Mouse (Mus musculus) intestine, postnatal 0 days (tissue): ENCODE data around the gene Zfyve26. TPM values are rescaled to one million over a fixed set of nuclear protein-coding genes. Genes with fewer than 3 reads are reported as not detected.
"Not testable (repeated sequence)": the region's sequence is repeated elsewhere in the genome, so short reads cannot be mapped to it uniquely, and the experiment has no call there.

ENCODE experiments used
- ATAC-seq: fragments of 200-750 bp; cut with Nextera tagmentation; 2 replicates; pipeline ENCODE4 v1.8.0; 2017; ENCODE audit warnings: mild to moderate bottlenecking, moderate TSS enrichment, moderate library complexity
- H3K27ac ChIP-seq: fragments of 300-500 bp; sonication (generic); 2 replicates; pipeline ENCODE4 v1.5.1; 2014; ENCODE audit warnings: mild to moderate bottlenecking, low read depth, low read length, moderate library complexity
- H3K27me3 ChIP-seq: fragments of 300-500 bp; sonication (generic); replicated peaks from 2 replicates; pipeline ENCODE4 v1.6.1; 2014; ENCODE audit warnings: low read length, mixed read lengths; ENCODE audit not compliant: control insufficient read depth, insufficient read depth
- H3K36me3 ChIP-seq: fragments of 300-500 bp; sonication (generic); 2 replicates; pipeline ENCODE4 v1.6.1; 2014; ENCODE audit warnings: mild to moderate bottlenecking, moderate library complexity; ENCODE audit not compliant: control insufficient read depth, insufficient read depth
- H3K4me1 ChIP-seq: fragments of 300-500 bp; sonication (generic); replicated peaks from 2 replicates; pipeline ENCODE4 v1.6.1; 2014; ENCODE audit warnings: antibody characterized with exemption, low read length, mixed read lengths; ENCODE audit not compliant: control insufficient read depth, insufficient read depth
- H3K4me2 ChIP-seq: fragments of 300-500 bp; sonication (generic); replicated peaks from 2 replicates; pipeline ENCODE4 v1.6.1; 2014; ENCODE audit warnings: low read depth, mild to moderate bottlenecking, moderate library complexity
- H3K4me3 ChIP-seq: fragments of 300-500 bp; sonication (generic); 2 replicates; pipeline ENCODE4 v1.5.1; 2014; ENCODE audit warnings: low read depth, low read length
- H3K9ac ChIP-seq: fragments of 300-500 bp; sonication (generic); 2 replicates; pipeline ENCODE4 v1.6.1; 2014; ENCODE audit warnings: mild to moderate bottlenecking, low read depth, low read length
- H3K9me3 ChIP-seq: fragments of 300-500 bp; sonication (generic); 2 replicates; pipeline ENCODE4 v1.6.1; 2016; ENCODE audit warnings: mixed run types; ENCODE audit not compliant: control insufficient read depth
- CTCF ChIP-seq: sonication (generic); IDR thresholded peaks from 2 replicates; pipeline ENCODE4 v1.5.1; 2016; ENCODE audit warnings: low read depth, mild to moderate bottlenecking, control low read depth, antibody characterized with exemption, moderate library complexity
- WGBS: fragments of 180-500 bp; shearing (Covaris S2); extraction: QIAGEN DNeasy Blood & Tissue Kit; methylation state at CpG from one replicate; pipeline ENCODE4 v1.1.7; 2014; 5-methylcytosine and 5-hydroxymethylcytosine counted together
- polyA plus RNA-seq: library from polyadenylated mRNA; unstranded; fragments of >200 nt; fragmentation: Nextera tagmentation; extraction: Ambion mirVana; gene quantifications from 2 replicates; pipeline ENCODE4 v1.2.1, GENCODE M21; 2015

Gene Zfyve26
- polyA plus RNA-seq, 1 experiment from 2014 or later: 7.9 TPM

DNA sequence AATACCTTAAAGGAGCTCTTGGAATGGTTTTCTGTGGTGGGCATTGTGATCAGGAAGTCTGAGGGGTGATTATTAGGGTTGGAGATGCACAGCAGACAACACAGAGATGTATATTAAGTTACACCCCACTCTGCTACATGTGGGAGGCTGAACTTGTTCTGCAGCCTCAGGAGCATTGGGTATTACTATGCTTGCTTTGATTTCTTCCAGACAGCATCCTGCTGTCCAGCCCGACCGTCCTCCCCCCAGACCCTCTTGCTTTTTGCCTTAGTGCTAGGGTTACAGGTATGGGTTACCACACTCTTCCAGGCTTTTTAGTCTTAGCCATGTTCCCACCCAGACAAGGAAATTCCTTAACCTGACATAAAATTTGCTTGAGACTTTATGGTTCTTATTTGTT is 31.8 kb upstream of the Zfyve26 start:
- TF ChIP-seq CTCF: no peak
- H3K27ac ChIP-seq: no peak overlapping the region
- 65% methylated on average over 2 of the region's 2 CpGs for WGBS
- no peaks in the 10 kb centered on the region for H3K27me3 ChIP-seq
- no peak overlapping the region for H3K4me3 ChIP-seq
- H3K36me3 ChIP-seq: no peaks in the 10 kb centered on the region
- H3K4me1 ChIP-seq: no peaks in the 10 kb centered on the region
- no peak overlapping the region for H3K4me2 ChIP-seq
- H3K9me3 ChIP-seq: no peaks in the 10 kb centered on the region
- no peak for ATAC-seq
- H3K9ac ChIP-seq: no peak overlapping the region

DNA sequence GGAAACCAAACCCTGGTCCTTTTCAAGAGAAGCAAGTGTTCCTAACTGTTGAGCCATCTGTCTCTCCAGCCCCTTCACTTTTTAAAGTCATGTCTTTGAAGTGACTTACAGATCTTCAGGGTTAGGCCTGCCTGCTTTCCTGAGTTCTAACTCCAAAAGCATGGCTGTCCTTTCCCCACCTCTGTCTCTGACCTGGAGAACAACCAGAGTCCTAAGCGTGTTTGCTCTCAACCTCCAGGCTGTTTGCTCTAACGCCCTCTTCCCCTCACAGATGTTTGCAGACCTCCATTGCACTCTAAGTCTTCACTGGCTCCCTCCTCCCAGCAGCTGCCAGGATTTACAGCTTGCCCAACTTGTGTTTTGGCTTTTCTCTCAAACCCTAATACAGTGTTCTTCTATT is 30.6 kb upstream of the Zfyve26 start:
- H3K4me1 ChIP-seq: no peaks in the 10 kb centered on the region
- no peak overlapping the region for H3K4me2 ChIP-seq
- 49% methylated on average over 2 of the region's 2 CpGs for WGBS
- ATAC-seq: no peak
- no peaks in the 10 kb centered on the region for H3K27me3 ChIP-seq
- no peak for TF ChIP-seq CTCF
- H3K9ac ChIP-seq: no peak overlapping the region
- no peak overlapping the region for H3K27ac ChIP-seq
- no peaks in the 10 kb centered on the region for H3K36me3 ChIP-seq
- H3K9me3 ChIP-seq: no peaks in the 10 kb centered on the region
- H3K4me3 ChIP-seq: no peak overlapping the region

DNA sequence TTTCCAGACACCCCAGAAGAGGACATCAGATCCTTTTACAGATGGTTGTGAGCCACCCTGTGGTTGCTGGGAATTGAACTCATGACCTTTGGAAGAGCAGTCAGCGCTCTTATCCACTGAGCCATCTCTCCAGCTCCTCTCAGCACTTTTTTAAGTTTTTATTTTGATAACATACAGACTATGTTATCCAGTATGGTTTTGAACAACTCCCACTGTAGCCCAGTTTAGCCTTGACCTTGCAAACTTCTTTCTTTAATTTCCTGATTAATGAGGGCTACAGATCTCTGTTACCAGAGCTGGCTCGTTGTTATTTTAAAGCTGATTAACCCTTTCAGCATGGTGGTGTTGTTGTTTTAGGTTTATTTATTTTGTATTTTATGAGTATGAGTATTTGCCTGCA is 30.1 kb upstream of the Zfyve26 start:
- H3K4me3 ChIP-seq: no peak overlapping the region
- WGBS: 43% methylated on average over 2 of the region's 2 CpGs
- no peaks in the 10 kb centered on the region for H3K27me3 ChIP-seq
- no peak for TF ChIP-seq CTCF
- H3K4me2 ChIP-seq: no peak overlapping the region
- no peaks in the 10 kb centered on the region for H3K9me3 ChIP-seq
- H3K27ac ChIP-seq: no peak overlapping the region
- no peak for ATAC-seq
- no peaks in the 10 kb centered on the region for H3K4me1 ChIP-seq
- no peaks in the 10 kb centered on the region for H3K36me3 ChIP-seq
- H3K9ac ChIP-seq: no peak overlapping the region

DNA sequence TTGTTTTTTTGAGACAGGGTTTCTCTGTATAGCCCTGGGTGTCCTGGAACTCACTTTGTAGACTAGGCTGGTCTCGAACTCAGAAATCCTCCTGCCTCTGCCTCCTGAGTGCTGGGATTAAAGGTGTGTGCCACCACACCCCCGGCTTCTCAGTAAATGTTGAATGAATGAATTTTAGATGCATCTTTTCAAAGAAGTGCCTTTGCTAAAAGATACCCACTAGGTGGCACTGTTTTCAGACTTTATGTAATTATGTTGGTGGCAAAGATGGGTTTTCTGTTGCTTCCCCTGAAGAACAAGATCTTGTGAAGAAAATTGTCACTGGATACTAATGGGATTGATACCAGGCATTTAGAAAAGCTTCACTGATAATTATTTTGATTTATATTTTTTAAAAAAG is 26.4 kb upstream of the Zfyve26 start:
- not testable (repeated sequence) for H3K4me2 ChIP-seq, ATAC-seq, H3K27ac ChIP-seq, H3K9me3 ChIP-seq, H3K4me3 ChIP-seq, H3K36me3 ChIP-seq, H3K4me1 ChIP-seq, H3K27me3 ChIP-seq, H3K9ac ChIP-seq
- WGBS: 61% methylated on average over 2 of the region's 2 CpGs
- peak; percentile 65 for TF ChIP-seq CTCF

DNA sequence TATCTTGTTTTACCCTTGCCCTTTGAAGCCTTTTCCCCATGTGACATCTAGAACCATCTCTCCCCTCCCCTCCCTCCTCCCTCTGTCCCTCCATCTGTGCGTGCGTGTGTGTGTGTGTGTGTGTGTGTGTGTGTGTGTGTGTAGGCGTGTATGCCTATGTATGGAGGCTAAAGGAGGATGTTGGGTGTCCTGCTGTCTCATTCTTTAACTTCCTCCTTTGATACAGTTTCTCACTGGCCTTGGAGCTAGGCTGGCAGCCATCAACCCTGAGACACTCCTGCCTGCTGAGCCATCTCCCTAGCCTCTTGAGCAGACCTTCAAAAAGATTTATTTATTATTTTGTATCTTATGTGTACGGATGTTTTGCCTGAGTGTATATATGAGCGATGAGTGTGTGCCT is 24.8 kb upstream of the Zfyve26 start:
- Histone ChIP-seq H3K4me2 (no peak overlapping the region), H3K27me3 (no peaks in the 10 kb centered on the region), H3K4me3 (no peak overlapping the region), H3K9me3 (no peaks in the 10 kb centered on the region), H3K36me3 (no peaks in the 10 kb centered on the region), H3K9ac (no peak overlapping the region), H3K27ac (no peak overlapping the region), H3K4me1 (0 out of 2 replicates have a peak, but pooled peaks cover 3% of the 10 kb centered on the region)
- WGBS: 81% methylated on average over 5 of the region's 5 CpGs
- ATAC-seq: no peak
- TF ChIP-seq CTCF: no peak

DNA sequence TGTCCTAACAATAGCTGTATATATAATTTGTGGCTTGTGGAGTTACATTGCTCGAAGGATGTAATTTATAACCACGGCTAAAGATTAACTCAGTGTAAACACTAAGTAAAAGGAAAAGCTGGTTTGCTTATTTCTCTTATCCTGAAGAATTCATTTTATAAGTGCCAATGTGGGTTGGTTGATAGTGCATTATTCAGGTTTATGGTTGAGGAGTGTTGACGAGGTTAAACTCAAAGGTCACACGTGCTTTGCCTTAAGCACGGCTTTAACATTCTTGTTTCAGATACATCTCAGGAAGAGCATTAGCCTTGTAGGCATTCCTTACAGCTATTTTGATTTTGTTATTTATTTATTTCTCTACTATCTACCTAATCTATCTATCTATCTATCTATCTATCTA is 21.2 kb upstream of the Zfyve26 start:
- TF ChIP-seq CTCF: no peak
- H3K27ac ChIP-seq: no peak overlapping the region
- no peaks in the 10 kb centered on the region for H3K27me3 ChIP-seq
- no peaks in the 10 kb centered on the region for H3K36me3 ChIP-seq
- no peaks in the 10 kb centered on the region for H3K9me3 ChIP-seq
- 16% methylated on average over 5 of the region's 5 CpGs for WGBS
- H3K4me3 ChIP-seq: no peak overlapping the region
- ATAC-seq: no peak
- H3K4me1 ChIP-seq: 0 out of 2 replicates have a peak, but pooled peaks cover 3% of the 10 kb centered on the region
- H3K4me2 ChIP-seq: no peak overlapping the region
- H3K9ac ChIP-seq: no peak overlapping the region

DNA sequence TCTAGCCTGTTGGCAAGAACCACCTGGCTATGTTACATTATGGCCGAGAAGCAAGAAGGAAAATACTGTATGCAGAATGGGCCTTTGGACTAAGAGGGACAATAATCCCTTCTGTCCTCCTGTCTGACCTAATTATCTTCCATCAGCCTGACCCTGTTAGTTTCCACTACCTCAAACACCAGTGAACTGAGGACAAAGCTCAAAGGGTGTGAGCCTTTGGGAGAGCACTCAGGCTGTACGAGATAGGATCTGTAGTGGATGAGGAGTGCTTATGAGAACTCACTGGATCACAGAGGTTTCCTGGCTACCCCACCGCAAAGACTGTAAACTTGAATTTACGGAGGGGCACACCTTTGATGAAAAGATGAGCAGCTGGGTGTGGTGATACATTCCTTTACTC is 17.6 kb upstream of the Zfyve26 start:
- ATAC-seq: peak; percentile 70
- no peak overlapping the region for H3K4me3 ChIP-seq
- no peaks in the 10 kb centered on the region for H3K36me3 ChIP-seq
- no peak for TF ChIP-seq CTCF
- no peaks in the 10 kb centered on the region for H3K9me3 ChIP-seq
- H3K27me3 ChIP-seq: no peaks in the 10 kb centered on the region
- no peak overlapping the region for H3K9ac ChIP-seq
- 46% methylated on average over 4 of the region's 4 CpGs for WGBS
- H3K27ac ChIP-seq: no peak overlapping the region
- 0 out of 2 replicates have a peak, but pooled peaks cover 3% of the 10 kb centered on the region for H3K4me1 ChIP-seq
- no peak overlapping the region; the same call in 1 of the 2 replicates for H3K4me2 ChIP-seq
